Mouse (Mus musculus) heart, embryonic 14.5 days (tissue): ENCODE results near the gene Golm1. TPM values are rescaled to one million over a fixed set of nuclear protein-coding genes. Genes with fewer than 3 reads are reported as not detected.

Experiments used
- ATAC-seq: fragments of 200-750 bp; cut with Nextera tagmentation; 2 replicates; pipeline ENCODE4 v1.8.0; 2017; ENCODE audit warnings: low read depth, moderate TSS enrichment; ENCODE audit not compliant: insufficient number of reproducible peaks, insufficient read depth, low FRiP score
- H3K27ac ChIP-seq, 2 experiments: fragments of 200-500 bp in 1 of 2; fragments of 300-500 bp in 1 of 2; sonication (generic) in 1 of 2; replicated peaks in 1 of 2; 2 replicates each; pipeline ENCODE4 v1.5.1; 2012 to 2014; ENCODE audit warnings: low read depth in 2 of 2, low read length in 2 of 2, control low read depth in 1 of 2, mild to moderate bottlenecking in 1 of 2, mixed read lengths in 1 of 2; ENCODE audit not compliant: control insufficient read depth in 1 of 2, insufficient read depth in 1 of 2
- H3K27me3 ChIP-seq: fragments of 300-500 bp; sonication (generic); 2 replicates; pipeline ENCODE4 v1.6.1; 2014; ENCODE audit warnings: mild to moderate bottlenecking, low read length, control low read depth; ENCODE audit not compliant: control insufficient read depth, insufficient read depth
- H3K36me3 ChIP-seq: fragments of 300-500 bp; sonication (generic); 2 replicates; pipeline ENCODE4 v1.6.1; 2014; ENCODE audit warnings: mild to moderate bottlenecking, control low read depth, low read length, mixed read lengths; ENCODE audit not compliant: control insufficient read depth, insufficient read depth
- H3K4me1 ChIP-seq, 2 experiments: fragments of 200-500 bp in 1 of 2; fragments of 300-500 bp in 1 of 2; sonication (generic) in 1 of 2; 2 replicates each; pipeline ENCODE4 v1.6.1; 2012 to 2014; ENCODE audit warnings: low read length in 2 of 2, control low read depth in 1 of 2, mixed read lengths in 1 of 2; ENCODE audit not compliant: control insufficient read depth in 2 of 2, insufficient read depth in 2 of 2
- H3K4me2 ChIP-seq: fragments of 300-500 bp; sonication (generic); 2 replicates; pipeline ENCODE4 v1.6.1; 2014; ENCODE audit warnings: mild to moderate bottlenecking, low read length
- H3K4me3 ChIP-seq, 2 experiments: fragments of 200-500 bp in 1 of 2; fragments of 300-500 bp in 1 of 2; sonication (generic) in 1 of 2; 2 replicates each; pipeline ENCODE4 v1.5.1; 2012 to 2014; ENCODE audit warnings: low read length in 2 of 2, mild to moderate bottlenecking in 2 of 2, control low read depth in 1 of 2, low read depth in 1 of 2, moderate library complexity in 1 of 2; ENCODE audit not compliant: control insufficient read depth in 1 of 2, insufficient read depth in 1 of 2
- H3K9ac ChIP-seq: fragments of 300-500 bp; sonication (generic); 2 replicates; pipeline ENCODE4 v1.6.1; 2014; ENCODE audit warnings: mild to moderate bottlenecking, low read length
- H3K9me3 ChIP-seq: fragments of 300-500 bp; sonication (generic); 2 replicates; pipeline ENCODE4 v1.6.1; 2016; ENCODE audit warnings: low read length, control low read depth; ENCODE audit not compliant: control insufficient read depth
- WGBS: fragments of 180-500 bp; shearing (Covaris S2); extraction: QIAGEN DNeasy Blood & Tissue Kit; methylation state at CpG from one replicate; pipeline ENCODE4 v1.1.7; 2014; 5-methylcytosine and 5-hydroxymethylcytosine counted together
- polyA plus RNA-seq: library from polyadenylated mRNA; unstranded; fragments of >200 nt; fragmentation: Nextera tagmentation; extraction: Ambion mirVana; gene quantifications from 2 replicates; pipeline ENCODE4 v1.2.1, GENCODE M21; 2014

Gene Golm1
- polyA plus RNA-seq, 1 experiment from 2014 or later: 46.6 TPM

GRCm38 (mm10) chr13:59676316-59677229 is 962 bp upstream of the Golm1 start:
- 0 out of 2 replicates have a peak, but pooled peaks have one; percentile 22 for ATAC-seq
- Histone ChIP-seq H3K27me3 (no peaks in the 10 kb centered on the region), H3K4me1 (peaks cover 2 to 7% of the 10 kb centered on the region in 2 experiments; a peak in 2 of 4 replicates), H3K27ac (no peak overlapping the region), H3K4me3 (no peak overlapping the region), H3K9ac (no peak overlapping the region), H3K4me2 (no peak overlapping the region), H3K36me3 (no peaks in the 10 kb centered on the region), H3K9me3 (no peaks in the 10 kb centered on the region)
- WGBS: 78% methylated on average over 12 of the region's 12 CpGs

DNA sequence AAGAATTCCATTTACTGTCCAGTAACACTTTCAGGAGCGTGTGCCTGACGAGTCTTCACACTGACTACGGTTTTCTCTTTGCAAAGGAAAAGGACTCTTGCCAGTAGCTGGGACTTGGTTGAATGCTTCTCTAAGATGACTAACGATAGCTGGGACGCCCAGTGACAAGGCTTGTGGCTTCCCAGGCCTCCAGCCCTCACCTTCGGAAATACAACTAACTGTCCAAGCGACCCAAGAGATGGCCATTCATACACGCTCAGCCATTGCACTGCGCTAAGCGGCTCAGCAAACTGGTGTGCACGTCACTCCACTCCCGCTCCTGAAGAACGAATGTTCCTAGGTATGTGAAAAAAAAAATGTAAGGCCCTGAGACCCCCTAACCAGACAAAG is 855 bp downstream of the Golm1 start:
- Histone ChIP-seq H3K4me2 (peak overlapping the region; percentile 86), H3K36me3 (no peaks in the 10 kb centered on the region), H3K4me3 (peak overlapping the region; percentile 54 to 72), H3K9me3 (no peaks in the 10 kb centered on the region), H3K4me1 (peaks cover 2 to 7% of the 10 kb centered on the region in 2 experiments; a peak in 2 of 4 replicates), H3K27me3 (no peaks in the 10 kb centered on the region), H3K27ac (peak overlapping the region in 1 of 2 experiments; percentile 53; a peak in 1 of 4 replicates), H3K9ac (peak overlapping the region; percentile 81)
- WGBS: 5% methylated on average over 13 of the region's 13 CpGs
- ATAC-seq: no peak

DNA sequence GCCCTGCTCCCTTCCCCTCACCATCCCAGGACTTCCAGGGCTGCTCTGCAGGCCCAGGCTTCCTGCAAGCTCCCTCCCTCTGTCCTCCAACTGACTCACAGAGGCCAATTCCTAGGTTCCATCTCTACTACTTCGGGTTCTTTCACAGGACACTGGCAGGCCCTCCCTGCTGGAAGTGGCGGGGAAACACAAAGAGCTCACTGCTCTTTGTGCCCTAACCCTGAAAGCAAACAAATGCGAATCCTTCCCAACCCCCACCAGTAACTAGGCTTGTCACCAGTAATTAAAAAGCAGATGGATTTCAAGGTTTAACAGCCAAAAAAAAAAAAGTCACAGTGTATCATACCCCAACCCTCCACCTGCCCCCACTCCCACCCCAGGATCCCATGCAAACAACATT is 1.4 kb downstream of the Golm1 start:
- ATAC-seq: no peak
- no peak overlapping the region for H3K27ac ChIP-seq
- peak overlapping the region; percentile 86 for H3K4me2 ChIP-seq
- WGBS: 32% methylated on average over 3 of the region's 3 CpGs
- no peaks in the 10 kb centered on the region for H3K27me3 ChIP-seq
- H3K9ac ChIP-seq: no peak overlapping the region
- no peaks in the 10 kb centered on the region for H3K36me3 ChIP-seq
- peaks cover 2 to 7% of the 10 kb centered on the region in 2 experiments; a peak in 2 of 4 replicates for H3K4me1 ChIP-seq
- H3K4me3 ChIP-seq: peak overlapping the region in 1 of 2 experiments; percentile 72; a peak in 1 of 4 replicates
- H3K9me3 ChIP-seq: no peaks in the 10 kb centered on the region

- H3K9ac ChIP-seq: no peak overlapping the region
- no peaks in the 10 kb centered on the region for H3K9me3 ChIP-seq
- 80% methylated on average over 7 of the region's 7 CpGs for WGBS
- no peak overlapping the region for H3K27ac ChIP-seq
- peaks cover 3 to 11% of the 10 kb centered on the region in 2 experiments; a peak in 3 of 4 replicates for H3K4me1 ChIP-seq
- no peak overlapping the region for H3K4me2 ChIP-seq
- no peaks in the 10 kb centered on the region for H3K36me3 ChIP-seq
- ATAC-seq: no peak
- no peak overlapping the region; a peak in 1 of 4 replicates for H3K4me3 ChIP-seq
- H3K27me3 ChIP-seq: no peaks in the 10 kb centered on the region
These were observed 2.0 kb downstream of the Golm1 start for GRCm38 (mm10) chr13:59673597-59673996.

DNA sequence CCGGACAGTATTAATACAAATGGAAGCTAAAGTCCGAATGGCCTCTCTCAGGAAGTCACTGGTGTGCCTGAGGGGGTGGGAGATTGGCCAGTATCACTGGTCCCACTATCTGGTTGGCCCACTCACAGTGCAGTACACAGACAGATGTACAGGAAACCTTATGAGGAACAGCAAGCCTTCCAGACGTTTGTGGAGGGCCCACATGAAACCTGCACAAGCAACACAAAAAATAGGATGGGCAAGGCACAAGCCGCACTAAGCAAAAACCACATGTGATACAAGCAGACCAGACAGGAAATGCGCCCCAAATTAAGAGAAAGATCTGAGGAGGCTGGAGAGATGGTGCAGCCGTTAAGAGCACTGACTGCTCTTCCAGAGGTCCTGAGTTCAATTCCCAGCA is 3.4 kb downstream of the Golm1 start:
- H3K9me3 ChIP-seq: no peaks in the 10 kb centered on the region
- H3K9ac ChIP-seq: no peak overlapping the region
- H3K27me3 ChIP-seq: no peaks in the 10 kb centered on the region
- H3K4me3 ChIP-seq: no peak overlapping the region
- H3K27ac ChIP-seq: no peak overlapping the region
- peaks cover 7 to 16% of the 10 kb centered on the region in 2 experiments; a peak in 3 of 4 replicates for H3K4me1 ChIP-seq
- WGBS: 69% methylated on average over 6 of the region's 6 CpGs
- no peak overlapping the region for H3K4me2 ChIP-seq
- no peaks in the 10 kb centered on the region for H3K36me3 ChIP-seq
- no peak for ATAC-seq

DNA sequence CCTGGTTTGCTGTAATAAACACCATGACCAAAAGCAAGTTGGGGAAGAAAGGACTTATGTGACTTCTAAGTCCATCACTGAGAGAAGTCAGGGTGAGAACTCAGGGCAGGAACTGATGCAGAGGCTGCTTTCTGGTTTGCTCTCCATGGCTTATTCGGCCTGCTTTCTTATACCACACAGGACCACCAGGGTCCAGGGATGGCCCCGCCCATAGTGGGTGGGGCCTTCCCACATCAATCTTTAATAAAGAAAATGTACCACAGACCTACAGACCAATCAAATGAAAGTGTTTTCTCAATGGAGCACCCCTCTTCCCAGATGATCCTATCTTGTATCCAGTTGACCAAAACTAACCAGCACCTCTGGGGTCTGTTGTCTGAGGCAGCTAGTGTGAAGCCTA is 4.1 kb downstream of the Golm1 start:
- no peak overlapping the region for H3K27ac ChIP-seq
- H3K4me1 ChIP-seq: peaks cover 7 to 16% of the 10 kb centered on the region in 2 experiments; a peak in 3 of 4 replicates
- H3K9ac ChIP-seq: no peak overlapping the region
- no peaks in the 10 kb centered on the region for H3K9me3 ChIP-seq
- H3K4me3 ChIP-seq: no peak overlapping the region
- no peak overlapping the region for H3K4me2 ChIP-seq
- H3K27me3 ChIP-seq: no peaks in the 10 kb centered on the region
- 91% methylated on average over 2 of the region's 2 CpGs for WGBS
- no peak for ATAC-seq
- no peaks in the 10 kb centered on the region for H3K36me3 ChIP-seq

DNA sequence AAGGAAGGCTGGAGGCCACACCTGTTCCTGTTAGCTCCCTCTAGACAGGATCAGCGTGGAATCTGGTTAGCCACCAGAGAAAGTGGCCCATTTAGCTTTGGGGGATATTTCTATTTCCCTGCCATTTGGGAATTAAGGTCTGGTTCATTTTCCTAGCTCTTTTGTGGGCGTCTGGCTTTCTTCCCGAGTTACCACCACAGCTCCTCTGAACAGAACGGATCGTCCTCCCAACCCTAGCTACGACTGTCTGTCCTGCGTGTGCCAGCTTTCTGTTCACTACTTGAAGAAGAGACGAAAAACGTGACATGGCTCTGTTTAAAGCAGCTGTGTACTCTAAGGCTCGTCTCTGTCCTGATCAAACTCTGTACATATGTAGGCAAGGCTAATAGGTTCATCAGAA is 5.7 kb downstream of the Golm1 start:
- Histone ChIP-seq H3K4me1 (peaks cover 7 to 16% of the 10 kb centered on the region in 2 experiments; a peak in 3 of 4 replicates), H3K36me3 (no peaks in the 10 kb centered on the region), H3K9ac (no peak overlapping the region), H3K4me2 (no peak overlapping the region), H3K27ac (no peak overlapping the region), H3K9me3 (no peaks in the 10 kb centered on the region), H3K27me3 (no peaks in the 10 kb centered on the region), H3K4me3 (no peak overlapping the region)
- WGBS: 90% methylated on average over 10 of the region's 10 CpGs
- no peak for ATAC-seq
